In genomic region chr6:125851196-125851595, GRCm38 (mm10) we compare ENCODE assay signal across 25 mouse cellular contexts.
"Had no signal": no experiment of that assay in that cellular context is flagged by ENCODE, and none has a peak within 500 bp of the region (broad histone marks: within the 10 kb centered on the region; RNA-seq: fewer than 3 reads in every experiment).

No protein-coding gene starts in this region.

- H3K27ac ChIP-seq: intestine, embryonic 15.5 days; kidney, embryonic 15.5 days; limb, embryonic 10.5 days; limb, embryonic 13.5 days; liver, embryonic 12.5 days; liver, embryonic 15.5 days; lung, embryonic 15.5 days; midbrain, embryonic 10.5 days; midbrain, embryonic 13.5 days; neural tube, embryonic 13.5 days had no signal

- H3K4me3 ChIP-seq: intestine, embryonic 15.5 days; kidney, embryonic 15.5 days; limb, embryonic 10.5 days; limb, embryonic 13.5 days; liver, embryonic 12.5 days; liver, embryonic 15.5 days; lung, embryonic 15.5 days; megakaryocyte, embryonic 14.5 days; midbrain, embryonic 10.5 days; midbrain, embryonic 13.5 days; myocyte; neural tube, embryonic 13.5 days had no signal

- DNase-seq: kidney, adult 11 months; kidney, adult 8-10 months; kidney, postnatal 10 days; kidney, postnatal 4 days; liver; lung, adult 18-20 months; lung, postnatal 10 days; lung, postnatal 36 days; retina, postnatal 1 day; right cerebral cortex, postnatal 14 days; thymus, adult 2 months; thymus, postnatal 14 days; thymus, postnatal 4 days had no signal
